11 mouse cellular contexts compared by ENCODE assay signal in the genomic region with DNA sequence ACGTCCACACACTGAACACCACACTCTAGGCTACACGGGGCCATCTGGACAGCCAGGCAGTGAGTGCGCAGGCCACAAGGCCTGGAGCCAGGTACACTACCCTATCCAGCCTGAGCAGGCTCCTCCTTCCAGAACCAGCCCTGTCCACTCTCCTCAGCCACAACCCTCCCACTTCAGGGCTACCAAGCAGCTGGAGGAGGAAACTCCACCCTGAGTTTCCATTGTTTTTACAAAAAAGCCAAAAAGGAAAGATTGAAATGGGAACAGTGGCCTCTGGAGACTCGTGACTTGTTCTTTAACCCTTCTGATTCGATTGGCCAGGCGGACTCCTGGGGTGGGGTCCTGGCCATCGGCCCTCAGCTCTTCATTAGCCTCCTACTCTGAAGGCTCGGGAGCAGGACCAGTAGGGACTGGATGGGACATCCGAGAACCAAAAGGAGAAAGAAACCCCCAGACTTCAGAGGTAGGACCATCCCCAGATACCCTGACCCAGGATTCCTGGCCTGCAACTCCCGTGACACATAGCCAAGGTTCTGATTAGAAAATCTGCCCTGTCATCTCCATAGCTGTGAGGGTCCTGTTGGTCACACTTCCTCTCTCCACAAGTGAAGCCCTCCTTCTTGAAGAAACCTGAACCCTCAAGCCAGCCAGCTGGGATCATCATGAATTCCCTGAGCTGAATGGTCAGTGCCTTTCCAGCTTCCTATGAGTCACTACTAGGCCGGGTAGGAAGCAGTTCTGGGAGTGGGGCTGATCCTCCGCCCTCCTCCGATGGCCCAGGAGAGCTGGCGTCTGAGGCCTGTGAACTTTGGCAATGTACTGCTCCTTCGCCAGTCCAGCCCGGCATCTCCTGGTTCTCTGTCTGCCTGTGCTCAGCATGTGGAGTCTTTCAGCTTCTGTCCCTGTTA.
DNase-seq lines count a peak whose midpoint lies in the region; ATAC-seq and TF ChIP-seq lines count a peak whose summit lies in the region.
"Had no signal": no experiment of that assay in that cellular context is flagged by ENCODE, and none has a peak within 500 bp of the region (broad histone marks: within the 10 kb centered on the region; RNA-seq: fewer than 3 reads in every experiment).

No protein-coding gene starts in this region.

- no peak for TF ChIP-seq CTCF in gastrocnemius, adult 2 months (IDR thresholded peaks at IDR 0.05)

- intact Hi-C loops in gastrocnemius, adult 2 months (cut with DNase I) = no loop called here
- intact Hi-C loops in left cerebral cortex, postnatal 4 days (cut with DNase I) = no loop called here

- no peak overlapping the region for H3K27ac ChIP-seq in limb, embryonic 14.5 days (replicated peaks; ENCODE audit: low read depth, low read length)
- H3K27ac ChIP-seq in limb, embryonic 10.5 days = no peak overlapping the region
- H3K27ac ChIP-seq in gastrocnemius, adult 2 months = peak overlapping the region; percentile 94
- no peak overlapping the region for H3K27ac ChIP-seq in midbrain, embryonic 11.5 days (ENCODE audit: low read depth, low read length)
- H3K27ac ChIP-seq: embryonic facial prominence, embryonic 12.5 days; limb, embryonic 12.5 days; neural tube, embryonic 13.5 days had no signal

- H3K4me1 ChIP-seq in limb, embryonic 14.5 days (ENCODE audit: control insufficient read depth, insufficient read depth, low read length) = peaks cover 7% of the 10 kb centered on the region; the same call in 1 of the 2 replicates
- peaks cover 23% of the 10 kb centered on the region for H3K4me1 ChIP-seq in limb, embryonic 10.5 days
- H3K4me1 ChIP-seq in midbrain, embryonic 11.5 days (ENCODE audit: control insufficient read depth, insufficient read depth, low read length) = no peaks in the 10 kb centered on the region
- H3K4me1 ChIP-seq: embryonic facial prominence, embryonic 12.5 days; limb, embryonic 12.5 days; neural tube, embryonic 13.5 days had no signal

- H3K9ac ChIP-seq in limb, embryonic 14.5 days (ENCODE audit: low read depth, low read length, severe bottlenecking) = no peak overlapping the region
- no peak overlapping the region for H3K9ac ChIP-seq in midbrain, embryonic 11.5 days (ENCODE audit: low read length)
- H3K9ac ChIP-seq: embryonic facial prominence, embryonic 12.5 days; limb, embryonic 12.5 days; neural tube, embryonic 13.5 days had no signal

- H3K9me3 ChIP-seq in limb, embryonic 14.5 days (ENCODE audit: control insufficient read depth, low read length) = no peaks in the 10 kb centered on the region
- no peaks in the 10 kb centered on the region for H3K9me3 ChIP-seq in limb, embryonic 10.5 days (replicated peaks)
- no peaks in the 10 kb centered on the region; the same call in 1 of the 2 replicates for H3K9me3 ChIP-seq in midbrain, embryonic 11.5 days (ENCODE audit: control insufficient read depth, low read length)
- H3K9me3 ChIP-seq: embryonic facial prominence, embryonic 12.5 days had no signal

- no peak overlapping the region for H3K4me3 ChIP-seq in limb, embryonic 14.5 days (replicated peaks; ENCODE audit: low read length)
- no peak overlapping the region for H3K4me3 ChIP-seq in limb, embryonic 10.5 days
- peak overlapping the region; percentile 62 for H3K4me3 ChIP-seq in gastrocnemius, adult 2 months
- no peak overlapping the region for H3K4me3 ChIP-seq in midbrain, embryonic 11.5 days (ENCODE audit: low read depth, low read length)
- H3K4me3 ChIP-seq: embryonic facial prominence, embryonic 12.5 days; limb, embryonic 12.5 days; neural tube, embryonic 13.5 days had no signal

- 79% methylated on average over 16 of the region's 16 CpGs for WGBS in limb, embryonic 14.5 days
- WGBS in limb, embryonic 10.5 days = 85% methylated on average over 16 of the region's 16 CpGs
- WGBS in midbrain, embryonic 11.5 days = 85% methylated on average over 16 of the region's 16 CpGs

- no peak for TF ChIP-seq POLR2A in limb, embryonic 14.5 days (IDR thresholded peaks at IDR 0.05; ENCODE audit: borderline replicate concordance, extremely low read depth, insufficient read depth, insufficient read length)

- peak; percentile 35 for DNase-seq in limb, embryonic 14.5 days (ENCODE audit: low spot score)
- no peak for DNase-seq in limb, embryonic 10.5 days (ENCODE audit: low spot score)
- DNase-seq in gastrocnemius, adult 2 months = peak; percentile 88
- peak; percentile 44 for DNase-seq in kidney, adult 18-20 months
- peak; percentile 87 for DNase-seq in skeletal muscle tissue, adult 2 months (ENCODE audit: low read depth, low spot score)
- no peak for DNase-seq in midbrain, embryonic 11.5 days (ENCODE audit: low spot score, missing footprints)
- DNase-seq in frontal cortex, postnatal 14 days (ENCODE audit: low spot score in 2 of 2) = no peak
- no peak for DNase-seq in left cerebral cortex, postnatal 4 days

- no peaks in the 10 kb centered on the region for H3K36me3 ChIP-seq in limb, embryonic 14.5 days (ENCODE audit: control insufficient read depth, insufficient read depth, low read length)
- no peaks in the 10 kb centered on the region for H3K36me3 ChIP-seq in limb, embryonic 10.5 days
- H3K36me3 ChIP-seq in midbrain, embryonic 11.5 days (ENCODE audit: control insufficient read depth, insufficient read depth, low read length) = no peaks in the 10 kb centered on the region
- H3K36me3 ChIP-seq: embryonic facial prominence, embryonic 12.5 days; limb, embryonic 12.5 days; neural tube, embryonic 13.5 days had no signal

- no peaks in the 10 kb centered on the region for H3K27me3 ChIP-seq in limb, embryonic 14.5 days (ENCODE audit: control insufficient read depth, insufficient read depth, low read length)
- H3K27me3 ChIP-seq in limb, embryonic 10.5 days (ENCODE audit: low read depth, poor library complexity, severe bottlenecking) = no peaks in the 10 kb centered on the region
- H3K27me3 ChIP-seq in midbrain, embryonic 11.5 days (ENCODE audit: control insufficient read depth, insufficient read depth, low read length) = no peaks in the 10 kb centered on the region
- H3K27me3 ChIP-seq: embryonic facial prominence, embryonic 12.5 days; limb, embryonic 12.5 days; neural tube, embryonic 13.5 days had no signal

- ATAC-seq in limb, embryonic 14.5 days (ENCODE audit: low FRiP score, low read depth) = no peak
- no peak for ATAC-seq in midbrain, embryonic 11.5 days (ENCODE audit: low FRiP score)

- H3K4me2 ChIP-seq in limb, embryonic 14.5 days (replicated peaks; ENCODE audit: low read depth, low read length, severe bottlenecking) = no peak overlapping the region
- H3K4me2 ChIP-seq in midbrain, embryonic 11.5 days = no peak overlapping the region
- H3K4me2 ChIP-seq: embryonic facial prominence, embryonic 12.5 days; limb, embryonic 12.5 days; neural tube, embryonic 13.5 days had no signal

Comparison
In these comparisons a context has a peak if more than half of its experiments do, and no peak if none do; other contexts are left out.
1. DNase-seq: peak in limb, embryonic 14.5 days (single experiment), gastrocnemius, adult 2 months (single experiment), kidney, adult 18-20 months (single experiment) and skeletal muscle tissue, adult 2 months (single experiment); none in limb, embryonic 10.5 days (single experiment), midbrain, embryonic 11.5 days (single experiment), frontal cortex, postnatal 14 days (0 of 2) and left cerebral cortex, postnatal 4 days (single experiment).